Mouse (Mus musculus): Measurements from ENCODE around the gene Psmd9.

- peak; percentile 64 for TF ChIP-seq CTCF (IDR thresholded peaks at IDR 0.05; ENCODE audit: low read depth, low read length)
- no peak for TF ChIP-seq POLR2A (IDR thresholded peaks at IDR 0.05; ENCODE audit: extremely low read depth, insufficient read depth, low read length)
Measured at GRCm38 (mm10) chr5:123258990-123259389, 89.8 kb downstream of the Psmd9 start.

All from liver, adult 2 months (tissue).